Mouse (Mus musculus): ENCODE data around the gene 1700125H20Rik. TPM values are rescaled to one million over a fixed set of nuclear protein-coding genes. Genes with fewer than 3 reads are reported as not detected.

1700125H20Rik gene
- polyA plus RNA-seq, 1 experiment from 2014 or later: 0.26 TPM

Other genes starting within 250 kb of the 1700125H20Rik start
- gene Car4, start 212.6 kb upstream of the 1700125H20Rik start, polyA plus RNA-seq (2014; fragmentation: Nextera tagmentation; extraction: Ambion mirVana): 3.0 and 3.7 TPM in 2 replicates
- gene Usp32, start 30.2 kb upstream of the 1700125H20Rik start, polyA plus RNA-seq (2014; fragmentation: Nextera tagmentation; extraction: Ambion mirVana): 9.4 and 13.2 TPM in 2 replicates
- 65.0 and 65.5 TPM in 2 replicates for gene Appbp2, start 64.7 kb downstream of the 1700125H20Rik start, polyA plus RNA-seq (2014; fragmentation: Nextera tagmentation; extraction: Ambion mirVana)
- 26.5 and 28.4 TPM in 2 replicates for gene Ppm1d, start 140.8 kb downstream of the 1700125H20Rik start, polyA plus RNA-seq (2014; fragmentation: Nextera tagmentation; extraction: Ambion mirVana)
- gene Bcas3, start 182.8 kb downstream of the 1700125H20Rik start, polyA plus RNA-seq (2014; fragmentation: Nextera tagmentation; extraction: Ambion mirVana): 32.6 and 33.3 TPM in 2 replicates

Measured in hindbrain, embryonic 11.5 days (tissue).